Mouse (Mus musculus) thymus, postnatal 25 days (tissue): ENCODE results near the gene Tomm40.
A peak's percentile ranks its signal among the peaks of the same experiment; 100 is the strongest.

Experiments
- DNase-seq: peaks from one replicate; pipeline ENCODE4 v3.0.0; 2022

Tomm40 gene

DNA sequence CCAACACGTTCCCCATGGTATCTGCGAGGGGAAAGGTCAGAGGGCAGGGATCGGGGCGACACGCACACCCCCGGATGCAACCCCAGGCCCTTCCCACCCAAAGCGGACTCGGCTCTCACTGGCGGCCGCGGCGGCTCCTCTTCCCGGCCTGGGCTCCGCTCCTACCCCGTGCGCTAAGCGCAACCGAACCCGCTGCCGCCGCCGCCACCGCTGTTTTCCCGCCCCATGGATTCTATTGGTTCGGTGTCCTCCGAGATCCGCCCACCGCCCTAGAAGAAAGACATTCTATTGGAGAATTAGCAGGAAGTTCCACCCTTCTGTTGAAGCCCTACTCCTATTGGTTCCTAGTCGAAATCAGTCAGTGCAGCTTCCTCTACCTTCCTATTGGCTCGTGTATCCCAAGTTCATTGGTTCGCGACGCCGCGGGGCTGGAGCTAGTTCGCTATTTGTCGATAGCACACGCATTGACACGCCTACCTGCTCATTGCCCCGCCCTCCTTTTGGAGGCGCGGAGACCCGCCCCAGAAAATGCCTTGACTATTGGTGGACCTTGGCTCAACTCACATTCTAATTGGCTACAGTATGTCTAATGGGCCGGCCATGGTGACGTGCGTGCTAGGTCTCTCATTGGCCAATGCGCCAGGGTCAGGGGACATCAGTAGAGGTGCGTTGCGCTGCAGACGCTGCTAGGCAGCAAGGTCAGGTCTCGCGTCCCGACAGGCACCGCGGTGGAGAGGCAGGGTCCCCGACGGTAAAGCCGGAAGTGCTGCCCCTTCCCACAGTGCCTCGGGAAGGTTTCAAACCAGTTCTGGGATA is at the start of gene Tomm40:
Tomm40 (minus strand) TSS at position 200 of the 816 bp plus-strand sequence.
- DNase-seq = peak; percentile 99

DNA sequence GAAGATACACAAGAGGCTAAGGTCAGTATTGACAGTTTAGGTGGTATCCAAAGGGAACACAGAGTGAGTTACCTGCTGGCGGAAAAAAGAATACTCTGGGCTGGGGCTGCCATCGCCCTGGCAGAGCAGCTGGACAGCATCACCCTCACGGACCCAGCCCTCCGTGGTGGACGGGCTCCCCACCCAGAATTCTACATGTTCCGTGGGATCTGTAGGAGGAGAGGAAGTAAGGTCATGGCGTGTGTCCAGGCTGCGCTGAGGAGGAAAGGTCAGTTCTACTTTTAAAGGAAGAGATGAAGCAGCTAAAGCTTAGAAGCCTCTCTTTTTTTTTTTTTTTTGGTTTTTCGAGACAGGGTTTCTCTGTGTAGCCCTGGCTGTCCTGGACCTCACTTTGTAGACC is 49.3 kb upstream of the Tomm40 start:
- DNase-seq = no peak

DNA sequence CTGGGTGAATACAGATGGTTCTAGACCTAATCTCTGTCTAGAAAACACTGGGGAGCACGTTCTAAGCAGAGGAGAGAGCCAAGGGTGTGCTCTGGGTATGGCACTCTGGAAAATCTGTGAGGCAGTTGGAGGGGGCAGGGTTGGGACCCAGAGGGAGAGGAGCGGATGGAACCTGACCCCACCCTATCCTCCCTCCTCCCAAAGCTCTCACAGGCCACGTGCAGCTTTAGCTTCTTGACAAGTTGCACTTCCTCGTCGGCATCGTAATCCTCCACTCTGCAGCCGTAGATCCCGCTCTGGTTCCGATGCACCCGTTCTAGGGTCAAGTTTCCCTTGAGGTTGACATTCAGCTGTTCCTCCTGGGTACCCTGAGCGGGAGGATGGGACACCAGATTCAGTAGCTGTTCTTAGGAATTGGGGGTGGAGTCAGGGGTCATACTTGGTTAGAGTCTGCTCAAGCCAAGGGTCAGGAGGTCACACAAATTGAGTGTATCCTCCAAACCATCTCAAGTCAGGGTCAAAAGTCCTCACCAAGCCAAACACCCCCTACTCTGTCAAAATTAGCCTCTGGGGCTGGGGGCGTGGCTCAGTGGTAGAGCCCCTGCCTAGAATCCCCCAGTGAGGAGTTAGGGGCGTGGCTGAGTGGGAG is 48.7 kb upstream of the Tomm40 start:
- DNase-seq = no peak

DNA sequence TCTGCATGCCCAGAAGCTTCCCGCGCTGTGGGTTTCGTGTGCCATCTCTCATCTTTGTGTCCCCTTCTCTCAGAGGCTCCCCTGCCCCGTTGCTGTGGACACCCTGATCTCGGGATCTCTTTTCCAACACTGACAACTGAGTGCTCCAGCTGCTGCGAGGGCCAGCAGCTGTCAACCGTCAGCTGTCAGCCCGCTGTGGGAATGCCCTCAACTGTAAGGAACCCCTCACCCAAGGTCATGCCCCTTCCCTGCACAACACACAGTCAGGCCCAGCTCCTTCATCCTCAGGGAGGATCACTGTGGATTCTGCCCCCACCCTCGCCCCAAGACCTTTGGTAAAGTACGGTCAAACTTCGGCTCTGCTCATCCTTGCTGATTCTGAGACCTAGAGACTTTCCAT is 47.0 kb upstream of the Tomm40 start:
- no peak for DNase-seq

DNA sequence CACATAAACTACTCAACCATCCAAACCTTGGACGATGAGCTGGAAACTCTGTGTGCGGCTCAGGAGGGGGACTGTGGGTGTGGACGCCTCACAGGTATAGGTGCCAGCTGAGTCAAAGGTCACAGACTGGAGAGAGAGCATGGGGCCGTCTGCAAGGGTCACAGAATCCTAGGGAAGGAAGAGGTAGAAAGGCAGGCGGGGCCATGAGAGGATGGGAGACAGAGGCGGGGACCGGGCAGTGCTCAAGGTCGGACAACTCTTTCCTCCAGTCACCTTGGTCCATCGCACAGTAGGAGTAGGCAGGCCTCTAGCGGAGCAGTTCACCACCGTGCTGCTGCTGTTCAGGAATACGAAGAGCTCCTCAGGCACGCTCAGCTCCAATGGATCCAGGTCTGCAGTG is 44.8 kb upstream of the Tomm40 start:
- no peak for DNase-seq

DNA sequence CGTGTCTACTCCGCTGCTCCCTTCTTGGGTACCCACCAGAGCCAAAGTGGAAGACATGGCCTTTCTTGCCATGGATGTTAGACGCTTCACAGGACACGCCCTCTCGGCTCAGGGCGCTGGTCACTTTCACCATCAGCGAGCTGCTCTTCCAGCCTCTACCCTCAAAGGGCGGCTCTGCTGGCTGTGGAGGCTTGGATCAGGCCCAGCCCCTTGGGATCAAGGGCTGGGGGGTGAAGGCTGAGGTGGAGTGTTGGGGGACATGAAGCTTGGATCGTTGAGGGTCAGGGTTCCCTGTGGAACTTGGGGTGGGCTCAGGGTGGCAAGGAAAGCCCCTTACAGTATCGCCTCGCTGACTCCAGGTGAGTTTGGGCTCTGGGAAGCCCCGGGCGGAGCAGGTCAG is 43.4 kb upstream of the Tomm40 start:
- DNase-seq = no peak

DNA sequence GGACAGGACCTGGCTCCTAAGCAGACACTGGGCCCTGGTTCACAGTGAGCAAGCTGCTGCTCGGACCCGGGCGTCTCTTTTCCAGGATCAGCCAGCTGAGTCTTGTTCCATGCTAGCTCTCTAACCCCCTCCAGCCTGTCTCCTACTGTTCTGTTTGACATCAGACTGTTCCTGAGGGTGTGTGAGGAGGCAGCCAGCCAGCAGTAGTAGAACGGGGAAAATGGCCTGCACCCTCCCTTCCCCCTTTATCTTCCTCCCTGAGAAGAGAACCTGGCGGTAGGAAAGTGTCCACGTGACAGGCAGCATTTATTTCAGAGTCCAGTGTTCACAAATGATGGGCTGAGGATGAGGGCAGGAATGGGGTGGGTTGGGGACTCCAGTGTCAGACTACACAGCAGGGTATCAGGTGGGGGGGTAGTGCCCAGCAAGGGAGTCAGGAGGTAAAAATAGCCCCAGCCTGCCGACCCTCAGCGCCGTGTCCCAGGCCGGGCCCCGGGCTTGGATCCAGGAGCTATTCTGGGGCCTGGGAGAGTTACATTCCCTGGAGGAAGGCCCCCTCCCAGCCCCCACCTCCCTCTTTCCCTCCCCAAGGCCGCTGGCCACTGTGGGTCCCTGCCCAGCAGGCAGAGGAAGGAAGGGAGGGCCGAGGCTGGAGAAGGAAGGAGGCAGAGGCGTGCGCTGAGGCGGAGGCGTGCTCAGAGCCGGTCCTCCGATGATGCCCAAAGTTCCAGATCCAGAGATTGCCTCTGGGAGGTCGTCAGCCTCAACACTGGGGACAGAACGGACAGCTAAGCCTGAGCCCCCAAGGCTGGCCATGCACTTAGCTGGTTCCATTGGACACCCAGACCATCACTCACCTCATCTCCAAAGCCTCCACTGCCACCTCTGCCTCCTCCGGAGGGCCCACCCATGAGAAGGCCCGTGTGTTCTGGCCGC is 40.9 kb upstream of the Tomm40 start:
- no peak for DNase-seq

DNA sequence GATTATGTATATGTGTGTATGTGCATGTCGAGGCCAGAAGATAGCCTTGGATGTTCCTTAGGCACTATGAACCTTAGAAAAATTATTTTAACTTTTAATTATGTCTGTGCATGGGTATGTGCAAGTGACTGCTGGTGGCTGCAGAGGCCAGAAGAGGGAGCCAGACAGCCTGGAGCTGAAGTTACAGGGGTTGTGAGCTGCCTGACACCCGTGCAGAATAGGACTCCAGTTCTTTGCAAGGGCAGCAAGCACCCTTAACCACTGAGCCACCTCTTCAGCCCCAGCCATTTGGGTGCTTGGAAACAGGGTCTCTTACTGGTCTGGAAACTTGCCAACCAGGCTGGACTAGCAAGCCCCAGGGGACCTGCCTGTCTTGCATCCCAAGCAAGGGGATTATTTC is 39.8 kb upstream of the Tomm40 start:
- DNase-seq = no peak

DNA sequence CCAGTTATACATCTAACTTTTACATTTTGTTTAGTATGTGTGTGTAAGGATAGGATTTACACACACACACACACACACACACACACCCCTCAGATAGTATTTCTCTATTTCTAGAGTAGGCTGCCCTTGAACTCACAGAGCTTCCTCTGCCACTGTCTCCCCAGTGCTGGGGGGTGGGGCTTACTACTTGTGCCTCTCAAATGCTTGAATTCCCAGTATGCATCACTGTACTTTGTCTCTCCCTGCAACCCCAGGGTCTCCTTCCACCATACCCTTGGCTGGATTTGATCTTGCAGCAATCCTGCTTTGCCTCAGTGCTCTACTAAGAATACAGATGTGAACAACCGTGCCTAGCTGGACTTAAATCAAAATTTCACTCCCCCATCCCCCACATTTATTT is 38.8 kb upstream of the Tomm40 start:
- no peak for DNase-seq

DNA sequence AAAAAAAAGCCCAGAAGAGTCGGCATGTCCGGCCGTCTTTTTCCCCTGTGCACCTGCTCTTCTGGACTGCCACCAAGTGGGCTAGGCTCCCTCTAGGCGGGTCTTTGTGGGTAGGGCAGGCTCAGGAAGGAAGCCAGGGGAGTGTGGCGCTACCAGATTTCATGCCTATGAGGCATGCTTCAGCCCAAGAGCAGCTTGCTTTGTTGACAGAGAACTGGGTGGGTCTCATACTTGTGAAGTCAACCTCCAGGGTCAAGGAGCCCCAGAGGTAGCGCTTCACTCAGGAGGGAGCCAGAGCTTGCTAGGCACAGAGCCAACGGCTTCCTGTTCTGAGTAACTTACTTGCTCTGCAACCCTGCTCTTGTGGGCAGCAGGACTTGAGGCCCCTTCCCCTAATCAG is 38.3 kb upstream of the Tomm40 start:
- DNase-seq = no peak

DNA sequence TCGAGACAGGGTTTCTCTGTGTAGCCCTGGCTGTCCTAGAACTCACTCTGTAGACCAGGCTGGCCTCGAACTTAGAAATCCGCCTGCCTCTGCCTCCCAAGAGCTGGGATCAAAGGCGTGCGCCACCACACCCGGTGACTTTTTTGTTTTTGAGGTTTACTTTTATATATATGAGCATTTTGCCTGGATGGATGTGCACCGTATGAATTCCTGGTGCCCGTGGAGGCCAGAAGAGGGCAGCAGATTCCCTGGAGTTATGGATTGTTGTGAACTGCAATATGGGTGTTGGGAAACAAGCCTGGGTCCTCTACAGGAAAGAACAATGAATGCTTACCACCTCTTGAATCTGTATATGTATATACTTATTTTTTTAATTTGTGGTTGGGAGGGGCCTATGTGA is 37.4 kb upstream of the Tomm40 start:
- DNase-seq = no peak

DNA sequence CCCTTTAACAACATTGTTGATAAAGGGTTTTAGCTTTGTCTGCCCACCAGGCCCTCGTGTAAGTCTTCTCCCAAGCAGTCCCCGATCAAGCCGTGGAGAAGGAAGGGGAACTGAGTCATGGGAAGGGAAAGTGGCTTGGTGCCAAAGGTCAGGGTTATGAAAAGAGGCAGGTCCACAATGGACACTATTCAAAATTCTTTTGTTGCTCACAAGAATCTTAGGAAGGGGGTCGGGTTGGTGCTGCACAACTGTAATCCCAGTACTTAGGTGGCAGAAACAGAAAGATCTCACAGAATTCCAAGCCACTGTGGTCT is 35.8 kb upstream of the Tomm40 start:
- DNase-seq = no peak

DNA sequence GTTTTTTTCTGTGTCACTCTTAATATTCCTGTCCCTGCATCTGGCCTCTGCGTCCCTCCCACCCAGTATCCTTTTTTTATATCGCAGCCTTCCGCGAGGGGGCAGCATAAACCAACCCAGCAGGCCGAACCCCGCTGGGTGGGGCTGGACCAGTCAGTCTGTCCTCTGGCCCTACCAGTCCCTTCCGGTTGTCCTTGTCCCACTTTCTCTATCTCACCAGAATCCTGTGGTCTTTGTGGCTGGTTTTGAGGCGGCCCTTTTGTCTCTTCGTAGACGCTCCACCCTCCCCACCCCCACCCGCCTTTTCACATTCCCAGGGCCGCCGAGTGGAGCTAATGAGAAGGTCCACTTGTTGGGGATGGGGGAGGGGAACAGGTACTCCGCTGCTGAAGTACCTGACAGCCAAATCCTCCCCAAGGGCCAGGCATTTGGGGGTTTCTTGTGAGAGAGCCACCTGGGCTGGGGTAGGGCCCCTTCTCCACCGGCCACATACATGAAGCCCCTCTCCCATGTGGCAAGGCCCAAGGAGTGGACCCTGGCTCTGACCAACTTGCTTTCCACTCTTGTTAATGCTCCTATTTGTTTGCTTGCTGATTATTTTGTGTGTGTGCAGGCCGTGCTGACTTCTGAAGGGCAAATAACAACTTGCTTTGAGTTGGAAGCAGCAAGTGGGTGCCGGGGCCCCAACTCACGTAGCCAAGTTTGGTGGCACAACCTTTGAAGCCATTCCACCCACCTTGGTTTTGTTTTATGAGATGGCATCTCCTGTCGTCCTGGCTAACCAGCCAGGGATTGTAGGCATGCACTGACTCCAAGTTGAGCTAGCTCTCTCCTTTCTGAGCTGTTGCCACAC is 35.2 kb upstream of the Tomm40 start, which contains the start of gene Nectin2:
Nectin2 (minus strand) TSS at position 267 of the 853 bp plus-strand sequence.
- DNase-seq = peak; percentile 62

DNA sequence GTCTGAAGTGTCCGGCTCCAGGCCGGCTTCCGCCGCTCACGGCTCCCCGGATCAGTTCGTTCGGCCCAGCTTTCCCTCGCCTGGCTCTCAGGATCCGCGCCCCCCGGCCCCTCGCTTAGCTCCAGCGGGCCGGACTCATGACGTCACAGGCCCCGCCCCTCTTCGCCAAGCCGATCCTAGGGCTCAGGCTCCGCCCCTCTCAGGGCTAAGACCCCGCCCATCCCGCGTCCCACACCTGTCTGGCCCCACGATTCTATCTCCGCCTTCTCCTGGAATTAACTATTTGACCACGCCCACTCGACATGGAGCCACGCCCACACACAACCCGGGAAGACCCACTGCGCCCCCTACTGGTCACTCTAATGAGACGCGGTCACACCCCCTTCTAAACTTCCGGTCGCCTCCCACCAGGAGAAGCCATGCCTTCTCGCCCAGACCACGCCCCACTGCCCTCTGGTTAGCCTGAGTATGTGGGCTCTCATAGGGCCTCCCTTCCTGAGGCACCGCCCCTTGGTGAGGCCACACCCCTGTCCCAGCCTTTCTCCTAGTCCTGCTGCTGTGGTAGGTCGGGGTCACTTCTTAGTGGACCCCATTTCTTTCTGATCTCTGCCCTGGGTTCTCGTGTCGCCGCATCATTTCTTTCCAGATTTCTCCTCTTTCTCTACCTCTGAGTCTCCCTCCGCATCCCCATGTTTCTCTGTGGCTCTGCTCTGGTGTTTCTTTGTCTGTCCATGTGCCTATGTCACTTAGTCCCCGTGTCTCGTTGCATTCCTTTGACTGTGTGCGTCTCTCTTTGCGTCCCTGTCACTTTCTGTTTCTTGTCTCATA is 34.4 kb upstream of the Tomm40 start:
- DNase-seq = peak; percentile 55

DNA sequence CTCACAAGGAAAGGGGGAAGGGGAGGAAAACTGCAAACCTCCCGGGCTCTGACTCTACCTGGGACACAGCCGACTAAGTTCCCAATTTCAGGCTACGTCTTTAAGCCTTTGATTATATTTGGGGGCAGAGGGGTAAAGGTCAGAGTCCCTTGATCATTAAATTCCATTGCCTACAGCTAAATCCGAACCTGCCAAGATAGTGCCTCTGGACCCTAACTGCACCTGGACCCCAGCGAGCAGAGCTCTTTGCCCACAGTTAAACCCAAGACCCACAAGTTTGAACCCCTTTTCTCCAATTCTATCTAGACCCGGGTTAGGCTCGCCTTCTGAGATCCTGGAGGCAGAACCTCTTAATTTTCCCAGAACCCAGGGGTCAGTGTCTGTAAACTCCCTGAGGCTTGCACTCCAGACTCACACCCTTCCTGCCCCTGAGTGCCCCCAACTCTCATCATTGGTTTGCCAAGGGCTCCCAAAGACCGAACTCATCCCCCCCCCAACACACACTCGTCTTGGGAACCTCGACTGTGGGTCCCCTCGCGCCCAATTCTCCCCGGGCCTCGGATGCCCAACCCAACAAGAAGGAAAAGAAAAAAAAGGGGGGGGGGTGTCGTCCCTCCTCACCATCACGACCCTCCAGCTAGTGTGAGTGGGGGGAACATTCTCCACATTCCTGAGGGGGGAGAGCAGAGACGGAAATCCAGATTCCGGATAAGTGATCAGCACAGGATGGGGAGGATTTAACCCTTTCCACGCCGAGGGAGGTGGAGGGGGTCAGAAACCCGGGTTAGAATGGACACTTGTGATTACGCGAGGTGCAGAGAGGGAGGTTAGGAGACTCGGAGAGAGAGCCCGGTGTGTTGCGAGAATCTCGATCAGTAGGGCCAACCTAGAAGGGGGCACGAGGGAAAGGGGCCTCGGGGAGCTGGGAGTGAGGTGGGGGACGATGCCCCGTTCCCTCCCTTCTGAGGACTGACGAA is 33.3 kb upstream of the Tomm40 start:
- DNase-seq = no peak

DNA sequence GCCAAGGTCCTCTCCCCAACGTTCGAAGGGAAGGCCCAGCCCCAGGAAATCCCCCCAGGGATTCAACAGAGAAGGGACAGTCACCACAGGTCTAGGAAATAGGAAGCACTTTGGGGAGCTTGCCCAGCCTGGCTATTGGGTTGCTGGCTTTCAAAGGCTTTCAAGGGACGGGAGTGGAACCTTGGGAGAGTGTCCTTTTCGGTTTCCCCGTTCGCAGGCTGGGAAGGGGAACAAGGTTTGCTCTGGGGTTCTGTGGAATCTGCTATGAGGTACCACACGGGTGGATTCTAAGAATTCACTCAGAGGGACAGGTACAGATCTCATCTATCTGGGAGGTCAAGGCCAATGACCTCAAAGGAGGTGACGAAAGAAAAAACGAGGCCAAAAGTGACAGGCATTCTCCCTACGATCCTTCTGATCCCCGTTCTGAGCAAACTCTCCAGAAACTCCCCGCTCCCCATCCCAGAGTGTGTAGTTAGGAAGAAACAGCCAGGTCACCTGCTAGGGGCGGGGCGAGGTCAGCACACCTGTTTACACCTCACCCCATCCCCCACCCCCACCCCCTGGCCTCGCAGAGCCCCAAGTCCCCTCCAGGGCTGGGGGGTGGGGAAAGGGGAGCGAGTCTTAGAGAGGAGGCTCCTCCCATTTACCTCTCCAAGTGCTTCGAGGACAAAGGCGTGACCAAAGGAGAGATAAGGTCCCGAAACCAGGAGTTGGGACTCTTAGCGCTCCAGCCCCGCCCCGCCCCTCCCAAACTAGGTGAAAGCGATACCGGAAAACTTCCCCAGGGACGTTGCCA is 32.4 kb upstream of the Tomm40 start:
- DNase-seq = no peak

DNA sequence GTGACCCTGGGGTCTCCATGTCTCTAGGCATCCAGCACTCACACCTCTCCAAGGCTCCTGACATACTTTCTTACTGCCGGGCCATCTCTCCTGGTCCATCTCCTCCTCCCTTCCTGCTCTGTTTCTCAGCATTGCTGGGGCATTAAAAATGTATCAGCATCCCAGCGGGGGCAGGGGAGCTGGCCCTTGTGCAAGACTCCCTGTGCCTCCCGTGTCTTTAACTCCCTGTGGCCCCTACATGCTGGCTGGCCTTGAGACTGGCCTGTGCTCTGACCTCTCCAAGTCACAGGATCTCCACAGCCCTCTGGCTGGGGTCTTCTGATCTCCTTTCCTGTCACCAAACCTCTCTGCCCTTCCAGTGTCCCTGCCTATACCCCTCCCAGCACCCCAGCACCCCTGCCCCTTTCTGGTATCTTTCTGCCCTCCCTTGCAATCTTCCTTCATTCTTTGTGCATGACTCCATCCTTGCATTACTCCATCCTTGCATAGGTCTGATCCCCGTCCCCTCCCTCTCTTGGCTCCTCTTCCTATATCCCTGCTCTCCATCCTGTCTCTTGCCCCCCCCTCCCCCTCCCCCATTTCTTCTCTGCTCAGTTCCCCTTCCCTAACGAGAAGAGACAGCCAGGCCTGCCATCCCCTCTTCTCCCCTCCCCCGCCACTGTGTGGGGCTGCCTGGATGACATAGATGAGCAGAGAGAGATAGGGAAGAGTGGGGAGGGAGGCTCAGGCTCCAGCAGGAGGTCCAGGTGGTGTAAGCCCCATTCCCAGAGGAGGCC is 31.4 kb upstream of the Tomm40 start:
- DNase-seq = no peak

DNA sequence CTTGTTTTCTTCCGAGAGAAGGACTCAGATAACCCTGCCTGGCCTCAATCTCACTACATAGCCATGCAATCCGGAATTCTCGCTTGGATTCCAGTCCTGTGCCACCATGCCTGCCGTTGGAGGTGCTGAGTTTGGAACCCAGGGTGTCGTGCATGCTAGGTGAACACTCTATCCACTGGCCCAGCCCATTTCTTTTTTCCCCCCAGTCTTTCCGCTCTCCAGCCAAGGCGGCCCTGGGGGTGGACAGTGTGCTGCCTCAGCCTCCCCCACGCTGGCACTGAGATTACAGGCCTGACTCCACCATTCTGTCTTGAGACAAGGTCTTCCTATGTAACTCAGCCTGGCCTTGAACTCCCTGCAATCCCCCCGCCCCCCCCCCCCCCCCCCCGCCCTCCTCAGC is 30.7 kb upstream of the Tomm40 start:
- DNase-seq = no peak
